Mouse (Mus musculus) inflammation-experienced regulatory T-cells (primary cell): ENCODE measurements around the gene Dnaaf3. TPM values are rescaled to one million over a fixed set of nuclear protein-coding genes. Genes with fewer than 3 reads are reported as not detected.

Source experiments
- polyA plus RNA-seq, 2 experiments: library from polyadenylated mRNA; unstranded; fragments of 100-300 nt; shearing (Covaris generic); gene quantifications; one replicate each; pipeline ENCODE4 v1.2.1; 2017

Gene Dnaaf3
- 1 to 10 TPM in 1 of 2 experiments, not detected in 1; 2.6 TPM for polyA plus RNA-seq

GRCm38 (mm10) chr7:4532005-4532729 is at the start of gene Dnaaf3:
TSS of gene Dnaaf3 (minus strand) at chr7:4532453.

GRCm38 (mm10) chr7:4547221-4547641 is 15.0 kb upstream of the Dnaaf3 start, which contains the start of gene Syt5:
TSS of gene Syt5 (minus strand) at chr7:4547541.

GRCm38 (mm10) chr7:4524212-4524922 is 7.9 kb downstream of the Dnaaf3 start, which contains the start of gene Tnni3:
TSS of gene Tnni3 (minus strand) at chr7:4524229.

GRCm38 (mm10) chr7:4516332-4517050 is 15.8 kb downstream of the Dnaaf3 start, which contains the start of gene Tnnt1:
TSS of gene Tnnt1 (minus strand) at chr7:4516382.

GRCm38 (mm10) chr7:4501558-4502397 is 30.5 kb downstream of the Dnaaf3 start, which contains the start of gene Ppp1r12c:
TSS of gene Ppp1r12c (minus strand) at chr7:4501680.

Other genes with a start within 250 kb of the Dnaaf3 start
- under 1 TPM in 1 of 2 experiments, not detected in 1; 0.32 TPM for gene Ncr1, start 194.7 kb downstream of the Dnaaf3 start, polyA plus RNA-seq
- gene Gp6, start 134.7 kb downstream of the Dnaaf3 start, polyA plus RNA-seq = under 1 TPM in 1 of 2 experiments, not detected in 1; 0.42 TPM
- 1 to 10 TPM; 4.3 to 6.8 TPM for gene Rdh13, start 86.8 kb downstream of the Dnaaf3 start, polyA plus RNA-seq
- gene Eps8l1, start 71.8 kb downstream of the Dnaaf3 start, polyA plus RNA-seq = 10 to 100 TPM in 1 of 2 experiments, 1 to 10 TPM in 1; 6.2 to 30.5 TPM
- gene Ppp1r12c, start 30.8 kb downstream of the Dnaaf3 start, polyA plus RNA-seq = 100 to 1,000 TPM; 147 to 198 TPM
- gene Tnnt1, start 16.1 kb downstream of the Dnaaf3 start, polyA plus RNA-seq = 1 to 10 TPM; 4.1 to 9.6 TPM
- 1 to 10 TPM in 1 of 2 experiments, not detected in 1; 5.5 TPM for gene Tnni3, start 8.2 kb downstream of the Dnaaf3 start, polyA plus RNA-seq
- gene Syt5, start 15.1 kb upstream of the Dnaaf3 start, polyA plus RNA-seq = 1 to 10 TPM in 1 of 2 experiments, under 1 TPM in 1; 0.53 to 1.3 TPM
- gene Ptprh, start 71.6 kb upstream of the Dnaaf3 start, polyA plus RNA-seq = 1 to 10 TPM in 1 of 2 experiments, not detected in 1; 1.1 TPM
- gene Tmem86b, start 99.0 kb upstream of the Dnaaf3 start, polyA plus RNA-seq = 10 to 100 TPM; 12.1 to 12.7 TPM
- gene Ppp6r1, start 126.6 kb upstream of the Dnaaf3 start, polyA plus RNA-seq = 100 to 1,000 TPM; 275 to 316 TPM
- 10 to 100 TPM; 62.6 to 74.0 TPM for gene Hspbp1, start 152.6 kb upstream of the Dnaaf3 start, polyA plus RNA-seq
- under 1 TPM in 1 of 2 experiments, not detected in 1; 0.64 TPM for gene Brsk1, start 158.2 kb upstream of the Dnaaf3 start, polyA plus RNA-seq
- under 1 TPM; 0.39 to 0.65 TPM for gene Tmem150b, start 192.8 kb upstream of the Dnaaf3 start, polyA plus RNA-seq
- 10 to 100 TPM; 39.6 to 41.0 TPM for gene Kmt5c, start 207.7 kb upstream of the Dnaaf3 start, polyA plus RNA-seq
- gene Cox6b2, start 220.6 kb upstream of the Dnaaf3 start, polyA plus RNA-seq = 1 to 10 TPM in 1 of 2 experiments, not detected in 1; 3.1 TPM
- not detected for gene Fam71e2, start 238.8 kb upstream of the Dnaaf3 start, polyA plus RNA-seq